Mouse (Mus musculus): Measurements from ENCODE around the gene Leprot.

Leprot gene

GRCm38 (mm10) chr4:101647196-101647905 is at the start of gene Leprot:
Leprot (plus strand) TSS chr4:101647718.
- peak; percentile 100 for DNase-seq (ENCODE audit: low read depth)

GRCm38 (mm10) chr4:101601758-101602157 is 45.8 kb upstream of the Leprot start:
- DNase-seq (ENCODE audit: low read depth): no peak

- no peak for DNase-seq (ENCODE audit: low read depth)
Measured at GRCm38 (mm10) chr4:101603635-101604034, 43.9 kb upstream of the Leprot start.

GRCm38 (mm10) chr4:101616520-101616919 is 31.0 kb upstream of the Leprot start:
- no peak for DNase-seq (ENCODE audit: low read depth)

GRCm38 (mm10) chr4:101617742-101618141 is 29.8 kb upstream of the Leprot start:
- DNase-seq (ENCODE audit: low read depth): no peak

GRCm38 (mm10) chr4:101620206-101620605 is 27.3 kb upstream of the Leprot start:
- no peak for DNase-seq (ENCODE audit: low read depth)

- DNase-seq (ENCODE audit: low read depth): no peak
Measured at GRCm38 (mm10) chr4:101621241-101621640, 26.3 kb upstream of the Leprot start.

GRCm38 (mm10) chr4:101625278-101625677 is 22.2 kb upstream of the Leprot start:
- no peak for DNase-seq (ENCODE audit: low read depth)

GRCm38 (mm10) chr4:101635596-101635995 is 11.9 kb upstream of the Leprot start:
- DNase-seq (ENCODE audit: low read depth): no peak

- no peak for DNase-seq (ENCODE audit: low read depth)
Measured at GRCm38 (mm10) chr4:101637472-101637871, 10.0 kb upstream of the Leprot start.

GRCm38 (mm10) chr4:101640631-101641030 is 6.9 kb upstream of the Leprot start:
- DNase-seq (ENCODE audit: low read depth): no peak

GRCm38 (mm10) chr4:101642708-101643107 is 4.8 kb upstream of the Leprot start:
- DNase-seq (ENCODE audit: low read depth): no peak

- DNase-seq (ENCODE audit: low read depth): no peak
Measured at GRCm38 (mm10) chr4:101643216-101643615, 4.3 kb upstream of the Leprot start.

- DNase-seq (ENCODE audit: low read depth): no peak
Measured at GRCm38 (mm10) chr4:101646857-101647195, 692 bp upstream of the Leprot start.

- DNase-seq (ENCODE audit: low read depth): no peak
Measured at GRCm38 (mm10) chr4:101647976-101648642, 591 bp downstream of the Leprot start.

GRCm38 (mm10) chr4:101648745-101649144 is 1.2 kb downstream of the Leprot start:
- no peak for DNase-seq (ENCODE audit: low read depth)

GRCm38 (mm10) chr4:101650961-101651360 is 3.4 kb downstream of the Leprot start:
- DNase-seq (ENCODE audit: low read depth): no peak

- no peak for DNase-seq (ENCODE audit: low read depth)
Measured at GRCm38 (mm10) chr4:101654256-101654655, 6.7 kb downstream of the Leprot start.

GRCm38 (mm10) chr4:101654788-101655414 is 7.4 kb downstream of the Leprot start:
- DNase-seq (ENCODE audit: low read depth): no peak

- no peak for DNase-seq (ENCODE audit: low read depth)
Measured at GRCm38 (mm10) chr4:101655415-101655790, 7.9 kb downstream of the Leprot start.

GRCm38 (mm10) chr4:101656056-101656455 is 8.5 kb downstream of the Leprot start:
- no peak for DNase-seq (ENCODE audit: low read depth)

- no peak for DNase-seq (ENCODE audit: low read depth)
Measured at GRCm38 (mm10) chr4:101656956-101657570, 9.5 kb downstream of the Leprot start.

Data from fibroblast of lung, adult 2 months (primary cell).